Mouse (Mus musculus) monocyte, adult 5-6 weeks (primary cell): ENCODE data around the gene Stoml2. TPM values are rescaled to one million over a fixed set of nuclear protein-coding genes. Genes with fewer than 3 reads are reported as not detected.

ENCODE experiments used
- ATAC-seq: fragments of 153-309, 156-312 bp; replicated peaks from 2 replicates; pipeline ENCODE4 v1.8.0; 2017; ENCODE audit warnings: mild to moderate bottlenecking; ENCODE audit not compliant: low TSS enrichment, insufficient number of reproducible peaks, severe bottlenecking, poor library complexity, low FRiP score
- total RNA-seq: library from RNA; stranded (forward); fragments of 200-1000, 200-491, 200-594 nt; gene quantifications from 3 replicates; pipeline ENCODE4 v1.2.3, GENCODE M21; 2017

Gene Stoml2
- total RNA-seq, 1 experiment from 2014 or later = 66.7 TPM

- peak; percentile 86 for ATAC-seq
Measured at GRCm38 (mm10) chr4:43040114-43040572, 8.6 kb upstream of the Stoml2 start.

GRCm38 (mm10) chr4:43039609-43040008, 8.1 kb upstream of the Stoml2 start:
- ATAC-seq = no peak

- ATAC-seq = no peak
Measured at GRCm38 (mm10) chr4:43038567-43039495, 7.3 kb upstream of the Stoml2 start.

- ATAC-seq = no peak
Measured at GRCm38 (mm10) chr4:43037860-43038566, 6.5 kb upstream of the Stoml2 start.

- ATAC-seq = no peak
Measured at GRCm38 (mm10) chr4:43036356-43036755, 4.8 kb upstream of the Stoml2 start.

- no peak for ATAC-seq
Measured at GRCm38 (mm10) chr4:43035851-43036250, 4.3 kb upstream of the Stoml2 start.

- ATAC-seq = no peak
Measured at GRCm38 (mm10) chr4:43033481-43033880, 2.0 kb upstream of the Stoml2 start.

GRCm38 (mm10) chr4:43032501-43032900, 991 bp upstream of the Stoml2 start:
- ATAC-seq = no peak

- no peak for ATAC-seq
Measured at GRCm38 (mm10) chr4:43030780-43031230, 705 bp downstream of the Stoml2 start.

GRCm38 (mm10) chr4:43030352-43030751, 1.2 kb downstream of the Stoml2 start:
- ATAC-seq = no peak

GRCm38 (mm10) chr4:43029749-43030148, 1.8 kb downstream of the Stoml2 start:
- ATAC-seq = no peak

GRCm38 (mm10) chr4:43029121-43029520, 2.4 kb downstream of the Stoml2 start:
- no peak for ATAC-seq

- peak; percentile 87 for ATAC-seq
Measured at GRCm38 (mm10) chr4:43025084-43025960, 6.2 kb downstream of the Stoml2 start, which contains the start of gene Pigo. TSS of gene Pigo (minus strand) at chr4:43025819.

GRCm38 (mm10) chr4:43024673-43025072, 6.8 kb downstream of the Stoml2 start:
- no peak for ATAC-seq

GRCm38 (mm10) chr4:43021341-43021740, 10.2 kb downstream of the Stoml2 start:
- ATAC-seq = no peak

GRCm38 (mm10) chr4:43020876-43021275, 10.6 kb downstream of the Stoml2 start:
- no peak for ATAC-seq

GRCm38 (mm10) chr4:43019641-43020465, 11.7 kb downstream of the Stoml2 start:
- ATAC-seq = no peak

- 0 out of 2 replicates have a peak, but pooled peaks have one; percentile 17 for ATAC-seq
Measured at GRCm38 (mm10) chr4:43019176-43019575, 12.3 kb downstream of the Stoml2 start.
